Mouse (Mus musculus) T-helper 1 cell (primary cell): ENCODE data around the gene Tmem136.

ENCODE experiments used
- in situ Hi-C: fragments of 300-600 bp; cut with MboI, MseI; formaldehyde crosslinking; loops from one replicate; pipeline ENCODE4 v1.15.1; 2025; ENCODE audit warnings: high pct_unique_total_duplicates

Tmem136 gene

DNA sequence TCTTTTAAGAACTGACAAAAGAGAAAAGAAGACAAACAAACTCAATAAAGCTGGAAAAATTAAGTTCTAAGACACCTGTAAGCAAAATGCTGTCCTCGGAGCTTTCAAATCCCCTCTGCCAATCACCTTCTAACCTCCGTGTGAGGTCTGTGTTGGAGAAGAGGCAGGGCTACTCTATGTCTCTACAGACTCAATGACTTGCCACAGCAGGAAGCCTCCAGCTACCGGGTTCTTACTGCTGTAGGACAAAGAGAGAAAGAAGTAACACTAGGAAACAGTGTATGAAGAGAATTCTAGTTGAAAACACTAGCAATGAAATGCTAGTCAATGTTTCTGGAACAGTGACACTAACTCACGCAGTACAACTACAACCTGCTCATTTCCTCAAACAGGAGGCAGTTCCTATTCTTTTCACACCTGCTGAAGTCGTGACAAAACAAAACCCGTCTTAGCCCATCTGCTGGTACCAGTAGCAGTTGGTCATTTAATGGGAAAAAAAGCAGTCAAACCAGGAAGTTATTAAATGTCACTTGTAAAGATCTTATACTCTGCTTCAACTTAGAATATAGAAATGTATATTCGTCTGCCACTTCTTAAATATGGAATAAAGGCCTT is 32.8 kb downstream of the Tmem136 start:
- in situ Hi-C loops, result no loop called here

DNA sequence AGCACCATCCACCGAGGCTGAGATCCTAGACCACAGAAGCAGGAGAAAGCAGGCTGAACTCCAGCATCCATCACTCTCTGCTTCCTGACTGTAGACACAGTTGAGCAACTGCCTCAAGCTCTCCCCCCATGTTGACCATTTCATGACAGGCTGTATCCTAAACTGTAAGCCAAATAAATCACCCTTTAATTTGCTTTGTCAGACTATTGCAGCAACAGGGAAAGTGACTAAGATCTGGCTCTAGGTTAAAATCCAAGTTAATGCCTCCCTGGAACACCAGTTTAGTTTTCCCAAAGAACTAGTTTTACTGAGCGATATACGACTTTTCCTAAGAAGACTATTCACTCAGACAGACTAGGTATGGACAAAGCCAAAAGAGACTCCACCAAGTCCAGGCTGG is 37.7 kb downstream of the Tmem136 start:
- in situ Hi-C loops, result no loop called here

DNA sequence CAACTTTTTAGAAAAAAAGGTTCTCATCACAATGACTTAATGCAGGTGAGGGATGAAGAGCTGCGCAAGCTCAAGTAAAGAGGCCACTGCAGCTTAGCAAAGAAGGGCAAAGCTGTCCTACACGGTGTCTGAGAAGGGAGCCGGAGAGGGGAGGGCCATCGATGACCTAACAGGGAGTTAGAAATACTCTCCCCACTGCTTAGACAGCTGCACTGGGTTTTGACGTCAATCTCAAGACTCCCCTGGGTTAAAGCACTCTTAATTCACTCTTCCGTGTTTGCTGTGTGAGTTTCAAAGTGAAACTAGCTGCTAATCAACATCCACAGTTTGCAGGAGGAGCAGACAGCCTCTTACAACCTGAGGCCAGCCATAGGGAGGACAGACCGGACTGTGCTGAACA is 40.2 kb downstream of the Tmem136 start:
- in situ Hi-C loops, result no loop called here

DNA sequence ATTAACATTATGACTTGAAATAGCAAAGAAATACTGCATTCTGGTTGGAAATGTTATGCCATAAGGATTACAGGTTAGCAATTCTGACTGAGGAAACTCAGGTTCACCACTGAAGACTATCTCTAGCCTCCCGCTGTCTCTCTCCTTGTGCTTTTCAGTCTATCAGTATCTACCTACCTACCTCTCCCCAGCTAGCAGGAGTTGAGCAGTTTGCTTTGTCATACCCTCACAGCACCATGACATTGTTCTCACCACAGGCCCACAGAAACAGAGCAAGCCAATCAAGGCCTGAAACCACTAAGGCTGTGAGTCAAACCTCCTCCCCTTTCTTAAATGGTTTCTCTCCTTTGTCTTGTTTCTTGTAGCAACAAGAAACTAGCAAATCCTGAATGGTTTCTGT is 41.8 kb downstream of the Tmem136 start:
- in situ Hi-C loops, result no loop called here

DNA sequence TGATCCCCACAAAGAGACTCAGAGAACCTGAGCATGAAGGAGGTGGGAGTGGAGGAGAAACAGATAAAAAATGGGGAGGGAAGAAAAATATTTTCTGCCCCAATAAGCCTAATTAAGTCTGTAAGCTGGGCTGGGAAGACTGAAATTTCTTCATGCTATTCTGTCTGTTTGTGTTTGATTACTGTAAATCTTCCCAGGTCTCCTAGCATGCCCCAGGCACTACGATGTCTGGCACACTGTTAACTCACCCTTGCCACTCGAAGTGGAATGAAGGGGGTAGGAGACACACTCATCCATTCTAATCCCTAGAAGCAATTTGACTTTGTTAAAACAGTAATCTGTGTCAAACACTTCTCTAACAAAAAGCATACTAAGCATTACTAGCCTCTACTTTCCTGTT is 44.6 kb downstream of the Tmem136 start:
- in situ Hi-C loops, result no loop called here

DNA sequence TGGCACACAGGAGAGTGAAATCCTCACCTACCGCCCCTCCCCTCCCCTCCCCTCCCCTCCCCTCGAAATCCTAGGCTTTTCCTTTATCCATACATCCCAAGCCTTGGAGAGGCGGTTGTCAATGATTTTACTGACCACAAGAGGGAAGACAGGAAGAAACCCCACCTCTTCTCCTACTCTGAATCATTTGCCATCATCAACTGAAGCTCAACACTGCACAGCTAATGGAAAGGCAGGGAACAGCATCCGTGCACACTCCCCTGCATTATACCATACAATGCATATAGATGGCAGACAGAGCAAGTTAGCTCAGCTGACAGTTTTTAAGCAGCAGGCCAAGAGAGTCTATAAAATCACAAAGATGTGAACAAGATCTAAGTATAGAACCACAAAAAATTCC is 45.2 kb downstream of the Tmem136 start:
- in situ Hi-C loops, result no loop called here

DNA sequence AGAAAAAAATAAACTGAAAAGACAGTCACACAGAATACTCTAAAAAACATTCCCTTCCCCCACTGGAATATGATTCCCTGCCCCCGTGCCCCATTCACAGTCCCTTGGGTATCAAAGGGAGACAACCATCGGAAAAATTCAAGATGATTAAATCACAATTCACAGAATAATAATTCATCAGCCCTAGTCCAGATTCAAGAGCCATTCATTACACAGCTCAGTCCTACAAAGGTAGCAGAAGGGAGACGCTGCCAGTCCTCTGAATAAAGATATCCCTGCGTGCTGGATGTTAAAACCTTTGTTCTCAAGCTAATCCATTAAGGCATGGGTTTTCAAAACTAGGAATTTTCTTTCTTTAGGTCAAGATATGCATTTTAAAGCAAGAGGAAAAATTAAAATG is 45.8 kb downstream of the Tmem136 start:
- in situ Hi-C loops, result no loop called here

DNA sequence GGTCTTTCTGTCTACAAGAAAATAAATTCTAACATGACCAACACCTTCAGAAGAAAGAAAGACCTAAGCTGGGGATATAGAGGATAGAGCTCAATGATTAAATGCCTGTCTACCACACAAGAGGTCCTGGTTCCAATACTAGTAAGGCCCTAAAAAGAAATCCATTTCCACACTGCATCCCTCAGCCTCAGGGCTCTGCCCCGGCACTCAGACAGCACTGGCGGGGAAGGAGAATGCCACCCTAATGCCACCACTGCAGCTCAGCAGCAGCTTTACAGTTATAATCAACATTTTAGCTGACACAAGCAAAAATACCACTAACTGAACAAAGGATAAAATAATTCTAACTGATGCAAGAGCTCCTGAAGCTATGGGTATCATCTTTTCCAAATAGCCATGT is 46.2 kb downstream of the Tmem136 start:
- in situ Hi-C loops, result no loop called here

DNA sequence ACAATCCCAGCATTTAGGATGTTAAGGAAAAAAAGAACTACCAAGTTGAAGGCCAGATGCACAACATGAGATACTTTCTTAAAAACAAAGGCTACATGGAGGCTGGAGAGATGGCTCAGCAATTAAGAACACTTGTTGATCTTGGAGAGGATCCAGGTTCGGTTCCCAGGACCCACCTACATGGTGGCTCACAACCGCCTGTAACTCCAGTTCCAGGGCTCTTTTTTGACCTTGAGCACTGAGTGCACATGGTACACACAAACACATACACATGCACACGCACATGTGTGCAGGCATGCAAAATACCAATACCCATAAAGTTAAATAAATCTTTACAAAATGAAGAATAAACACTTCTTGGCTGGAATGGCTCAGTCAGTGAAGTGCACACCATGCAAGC is 48.5 kb downstream of the Tmem136 start:
- in situ Hi-C loops, result no loop called here

DNA sequence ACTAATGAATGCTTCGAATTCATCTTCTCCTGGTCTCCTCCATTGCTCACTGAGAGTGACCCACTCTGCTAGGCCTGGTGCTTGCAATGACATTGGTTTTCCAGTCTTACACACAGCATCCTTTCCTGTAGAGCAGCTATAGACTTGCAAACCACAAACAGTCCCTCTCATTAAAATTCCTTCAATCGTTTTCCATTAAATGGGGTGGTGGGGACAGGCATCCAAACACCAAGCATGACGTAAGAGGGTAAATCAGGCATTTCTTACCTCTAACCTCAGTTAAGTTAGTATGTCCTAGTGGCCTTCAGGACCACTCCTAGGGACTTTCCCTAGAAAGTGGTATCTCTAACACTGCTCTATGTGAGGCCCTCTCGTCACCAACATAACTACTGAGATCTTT is 51.1 kb downstream of the Tmem136 start:
- in situ Hi-C loops, result no loop called here

DNA sequence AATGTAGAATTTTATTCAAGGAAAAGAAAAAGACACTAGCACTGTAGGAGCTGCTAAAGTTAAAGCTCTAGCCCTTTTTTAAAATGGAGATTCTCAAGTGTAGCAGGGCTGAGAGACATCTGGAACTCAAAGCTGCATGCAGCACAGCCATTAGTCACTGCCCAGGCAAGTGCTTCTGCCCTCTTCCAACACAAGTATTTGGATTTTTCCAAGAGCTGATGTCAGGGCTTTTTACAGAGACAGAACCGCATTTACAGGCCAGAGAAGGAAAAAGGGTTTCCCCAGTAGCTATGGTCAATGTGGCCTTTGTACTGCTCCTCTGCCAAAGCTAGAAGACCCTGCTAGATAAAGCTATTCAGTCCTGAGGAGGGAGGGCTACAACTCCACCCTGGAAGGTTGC is 54.8 kb downstream of the Tmem136 start:
- in situ Hi-C loops, result no loop called here
